Mouse (Mus musculus) megakaryocyte, embryonic 14.5 days (primary cell): ENCODE data around the gene Sh3gl2. TPM values are rescaled to one million over a fixed set of nuclear protein-coding genes. Genes with fewer than 3 reads are reported as not detected.

ENCODE experiments used
- H3K27me3 ChIP-seq: replicated peaks from 2 replicates; pipeline ENCODE3; 2012; ENCODE audit warnings: inconsistent platforms
- H3K36me3 ChIP-seq: replicated peaks from 2 replicates; pipeline ENCODE3; 2012; ENCODE audit warnings: low read length, inconsistent platforms, mixed read lengths
- H3K4me1 ChIP-seq: 2 replicates; pipeline ENCODE4 v1.6.1; 2012; ENCODE audit warnings: inconsistent platforms
- H3K4me3 ChIP-seq: replicated peaks from 2 replicates; pipeline ENCODE3; 2012; ENCODE audit warnings: moderate library complexity, mild to moderate bottlenecking, inconsistent platforms
- H3K9me3 ChIP-seq: 2 replicates; pipeline ENCODE4 v1.6.1; 2012; ENCODE audit warnings: inconsistent platforms
- FLI1 ChIP-seq: IDR thresholded peaks from 2 replicates; pipeline ENCODE4 v1.6.1; 2012; ENCODE audit warnings: low read length, inconsistent platforms, mixed read lengths
- GATA1 ChIP-seq: IDR thresholded peaks from 3 replicates; pipeline ENCODE4 v1.6.1; 2012; ENCODE audit warnings: mixed read lengths, low read length, inconsistent platforms, borderline replicate concordance
- polyA plus RNA-seq: library from polyadenylated mRNA; stranded (reverse); fragments of >175 nt; gene quantifications from 2 replicates; pipeline ENCODE4 v1.2.3, GENCODE M21; 2012; ENCODE audit warnings: low replicate concordance; ENCODE audit not compliant: insufficient read depth

Sh3gl2 gene
- polyA plus RNA-seq, 1 experiment: not detected

- Histone ChIP-seq H3K4me3 (no peak overlapping the region), H3K36me3 (no peaks in the 10 kb centered on the region), H3K4me1 (no peaks in the 10 kb centered on the region), H3K9me3 (peaks cover 19% of the 10 kb centered on the region), H3K27me3 (no peaks in the 10 kb centered on the region)
- TF ChIP-seq GATA1: no peak
- TF ChIP-seq FLI1: no peak
Observed at GRCm38 (mm10) chr4:85256461-85257202, 51.7 kb downstream of the Sh3gl2 start.

GRCm38 (mm10) chr4:85257771-85258341 lies 52.9 kb downstream of the Sh3gl2 start:
- Histone ChIP-seq H3K4me1 (no peaks in the 10 kb centered on the region), H3K27me3 (no peaks in the 10 kb centered on the region), H3K9me3 (peaks cover 19% of the 10 kb centered on the region), H3K36me3 (no peaks in the 10 kb centered on the region), H3K4me3 (no peak overlapping the region)
- TF ChIP-seq GATA1 (no peak), FLI1 (no peak)

GRCm38 (mm10) chr4:85260687-85261658 lies 56.0 kb downstream of the Sh3gl2 start:
- Histone ChIP-seq H3K36me3 (no peaks in the 10 kb centered on the region), H3K4me1 (no peaks in the 10 kb centered on the region), H3K9me3 (peaks cover 19% of the 10 kb centered on the region), H3K27me3 (no peaks in the 10 kb centered on the region), H3K4me3 (no peak overlapping the region)
- TF ChIP-seq GATA1: no peak
- TF ChIP-seq FLI1: no peak

GRCm38 (mm10) chr4:85262146-85262545 lies 57.2 kb downstream of the Sh3gl2 start:
- Histone ChIP-seq H3K27me3 (no peaks in the 10 kb centered on the region), H3K4me1 (no peaks in the 10 kb centered on the region), H3K9me3 (peaks cover 14% of the 10 kb centered on the region), H3K36me3 (no peaks in the 10 kb centered on the region), H3K4me3 (no peak overlapping the region)
- TF ChIP-seq FLI1 (no peak), GATA1 (no peak)

GRCm38 (mm10) chr4:85262606-85263005 lies 57.7 kb downstream of the Sh3gl2 start:
- TF ChIP-seq FLI1 (no peak), GATA1 (no peak)
- H3K36me3 ChIP-seq: no peaks in the 10 kb centered on the region
- H3K4me3 ChIP-seq: no peak overlapping the region
- H3K4me1 ChIP-seq: no peaks in the 10 kb centered on the region
- no peaks in the 10 kb centered on the region for H3K27me3 ChIP-seq
- H3K9me3 ChIP-seq: peaks cover 12% of the 10 kb centered on the region

- Histone ChIP-seq H3K9me3 (no peaks in the 10 kb centered on the region; the same call in 1 of the 2 replicates), H3K4me3 (no peak overlapping the region), H3K36me3 (no peaks in the 10 kb centered on the region), H3K27me3 (no peaks in the 10 kb centered on the region), H3K4me1 (no peaks in the 10 kb centered on the region)
- TF ChIP-seq GATA1: no peak
- TF ChIP-seq FLI1: no peak
Observed at GRCm38 (mm10) chr4:85267456-85267855, 62.5 kb downstream of the Sh3gl2 start.

- Histone ChIP-seq H3K27me3 (no peaks in the 10 kb centered on the region), H3K9me3 (0 out of 2 replicates have a peak, but pooled peaks cover 8% of the 10 kb centered on the region), H3K4me3 (no peak overlapping the region), H3K4me1 (no peaks in the 10 kb centered on the region), H3K36me3 (no peaks in the 10 kb centered on the region)
- TF ChIP-seq GATA1: no peak
- TF ChIP-seq FLI1: no peak
Observed at GRCm38 (mm10) chr4:85272877-85273276, 68.0 kb downstream of the Sh3gl2 start.

- Histone ChIP-seq H3K4me3 (no peak overlapping the region), H3K9me3 (0 out of 2 replicates have a peak, but pooled peaks cover 8% of the 10 kb centered on the region), H3K27me3 (no peaks in the 10 kb centered on the region), H3K4me1 (no peaks in the 10 kb centered on the region), H3K36me3 (no peaks in the 10 kb centered on the region)
- no peak for TF ChIP-seq GATA1
- no peak for TF ChIP-seq FLI1
Observed at GRCm38 (mm10) chr4:85273452-85273851, 68.5 kb downstream of the Sh3gl2 start.

- Histone ChIP-seq H3K4me3 (no peak overlapping the region), H3K36me3 (no peaks in the 10 kb centered on the region), H3K4me1 (no peaks in the 10 kb centered on the region), H3K27me3 (no peaks in the 10 kb centered on the region), H3K9me3 (no peaks in the 10 kb centered on the region)
- no peak for TF ChIP-seq GATA1
- no peak for TF ChIP-seq FLI1
Observed at GRCm38 (mm10) chr4:85283151-85283550, 78.2 kb downstream of the Sh3gl2 start.

GRCm38 (mm10) chr4:85289990-85290389 lies 85.1 kb downstream of the Sh3gl2 start:
- H3K4me1 ChIP-seq: no peaks in the 10 kb centered on the region
- no peak for TF ChIP-seq GATA1
- no peaks in the 10 kb centered on the region for H3K36me3 ChIP-seq
- H3K4me3 ChIP-seq: no peak overlapping the region
- peaks cover 2% of the 10 kb centered on the region; the same call in 1 of the 2 replicates for H3K9me3 ChIP-seq
- no peaks in the 10 kb centered on the region for H3K27me3 ChIP-seq
